Mouse (Mus musculus): ENCODE measurements at regions not wholly inside any gene's neighbourhood (a gene's known extent, or its start where the extent isn't known, plus 50 kb on each side); places are given as distances from the start of the nearest gene placed in this dataset.
"Not testable (repeated sequence)": the region's sequence is repeated elsewhere in the genome, so short reads cannot be mapped to it uniquely, and the experiment has no call there.

- H3K4me3 ChIP-seq = no peak overlapping the region
- TF ChIP-seq CTCF (conservative IDR thresholded peaks at IDR 0.05) = no peak
- H3K27ac ChIP-seq = no peak overlapping the region
- no peak for DNase-seq (ENCODE audit: low spot score in 2 of 2)
Measured at GRCm38 (mm10) chr2:162867516-162868029, 63.8 kb upstream of the Srsf6 start.

- no peak for TF ChIP-seq CTCF (conservative IDR thresholded peaks at IDR 0.05)
- no peak for DNase-seq (ENCODE audit: low spot score in 2 of 2)
- Histone ChIP-seq H3K4me3 (no peak overlapping the region), H3K27ac (no peak overlapping the region)
Measured at GRCm38 (mm10) chr2:162866613-162867314, 64.6 kb upstream of the Srsf6 start.

GRCm38 (mm10) chr2:162864571-162864970 is 66.8 kb upstream of the Srsf6 start:
- no peak for TF ChIP-seq CTCF (conservative IDR thresholded peaks at IDR 0.05)
- no peak overlapping the region for H3K27ac ChIP-seq
- DNase-seq (ENCODE audit: low spot score in 2 of 2) = no peak
- H3K4me3 ChIP-seq = no peak overlapping the region

GRCm38 (mm10) chr2:162854606-162855005 is 76.7 kb upstream of the Srsf6 start:
- Histone ChIP-seq H3K27ac (no peak overlapping the region), H3K4me3 (no peak overlapping the region)
- TF ChIP-seq CTCF (conservative IDR thresholded peaks at IDR 0.05) = no peak
- no peak for DNase-seq (ENCODE audit: low spot score in 2 of 2)

- peak; percentile 34 to 55 for DNase-seq (ENCODE audit: low spot score in 2 of 2)
- H3K4me3 ChIP-seq = no peak overlapping the region
- H3K27ac ChIP-seq = no peak overlapping the region
- TF ChIP-seq CTCF (conservative IDR thresholded peaks at IDR 0.05) = no peak
Measured at GRCm38 (mm10) chr2:162853576-162853975, 77.8 kb upstream of the Srsf6 start.

- H3K27ac ChIP-seq; DNase-seq (ENCODE audit: low spot score in 2 of 2); H3K4me3 ChIP-seq: not testable (repeated sequence)
Measured at GRCm38 (mm10) chr2:162841761-162842160, 89.6 kb upstream of the Srsf6 start.

- DNase-seq (ENCODE audit: low spot score in 2 of 2) = no peak
- no peak overlapping the region for H3K4me3 ChIP-seq
- no peak overlapping the region for H3K27ac ChIP-seq
- TF ChIP-seq CTCF (conservative IDR thresholded peaks at IDR 0.05) = no peak
Measured at GRCm38 (mm10) chr2:162837776-162838175, 93.6 kb upstream of the Srsf6 start.

- DNase-seq (ENCODE audit: low spot score in 2 of 2) = no peak
- no peak overlapping the region for H3K27ac ChIP-seq
- H3K4me3 ChIP-seq = no peak overlapping the region
- TF ChIP-seq CTCF (conservative IDR thresholded peaks at IDR 0.05) = no peak
Measured at GRCm38 (mm10) chr2:162833741-162834140, 97.6 kb upstream of the Srsf6 start.

GRCm38 (mm10) chr2:162818787-162819186 is 112.5 kb upstream of the Srsf6 start:
- no peak for TF ChIP-seq CTCF (conservative IDR thresholded peaks at IDR 0.05)
- no peak overlapping the region for H3K4me3 ChIP-seq
- DNase-seq (ENCODE audit: low spot score in 2 of 2) = no peak
- H3K27ac ChIP-seq = no peak overlapping the region

GRCm38 (mm10) chr2:162814205-162814604 is 117.1 kb upstream of the Srsf6 start:
- H3K4me3 ChIP-seq = no peak overlapping the region
- no peak overlapping the region for H3K27ac ChIP-seq
- DNase-seq (ENCODE audit: low spot score in 2 of 2) = peak in 1 of 2 experiments; percentile 12

GRCm38 (mm10) chr2:162807747-162808146 is 123.6 kb upstream of the Srsf6 start:
- no peak for DNase-seq (ENCODE audit: low spot score in 2 of 2)
- TF ChIP-seq CTCF (conservative IDR thresholded peaks at IDR 0.05) = no peak
- no peak overlapping the region for H3K27ac ChIP-seq
- no peak overlapping the region for H3K4me3 ChIP-seq

More at GRCm38 (mm10) chr2:162814205-162814604, 117.1 kb upstream of the Srsf6 start:
- TF ChIP-seq CTCF (conservative IDR thresholded peaks at IDR 0.05) = peak; percentile 72

- DNase-seq (ENCODE audit: low spot score in 2 of 2) = no peak
- Histone ChIP-seq H3K27ac (no peak overlapping the region), H3K4me3 (no peak overlapping the region)
- no peak for TF ChIP-seq CTCF (conservative IDR thresholded peaks at IDR 0.05)
Measured at GRCm38 (mm10) chr2:162796528-162796927, 134.8 kb upstream of the Srsf6 start.

- H3K4me3 ChIP-seq = no peak overlapping the region
- no peak for TF ChIP-seq CTCF (conservative IDR thresholded peaks at IDR 0.05)
- no peak overlapping the region for H3K27ac ChIP-seq
- no peak for DNase-seq (ENCODE audit: low spot score in 2 of 2)
Measured at GRCm38 (mm10) chr2:162794285-162794684, 133.3 kb upstream of the Ptprt start.
